8 mouse cellular contexts compared by ENCODE assay signal in the genomic region with DNA sequence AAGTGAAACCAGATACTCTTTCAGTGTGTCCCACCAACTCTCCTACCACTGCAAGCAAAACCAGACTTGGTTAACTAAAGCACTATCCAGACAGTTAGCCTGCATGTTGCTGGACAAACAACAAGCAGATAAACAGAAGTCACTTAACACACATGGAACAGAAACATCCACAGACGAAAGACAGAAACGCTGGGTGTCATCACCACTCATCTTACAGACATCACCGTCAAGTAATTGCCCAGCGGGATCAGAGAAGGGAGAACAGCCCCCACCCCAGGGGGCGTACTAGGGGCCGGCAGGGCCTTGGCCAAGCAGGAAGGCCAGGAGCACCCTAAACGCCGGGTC. TPM values are rescaled to one million over a fixed set of nuclear protein-coding genes. Genes with fewer than 3 reads are reported as not detected.
DNase-seq lines count a peak whose midpoint lies in the region; ATAC-seq and TF ChIP-seq lines count a peak whose summit lies in the region.

No protein-coding gene starts in this region.

- TF ChIP-seq CTCF in kidney, adult 2 months (conservative IDR thresholded peaks at IDR 0.05; ENCODE audit: insufficient read depth, insufficient read length, low read depth, low read length), result no peak
- no peak for TF ChIP-seq CTCF in bone marrow, adult 2 months (IDR thresholded peaks at IDR 0.05; ENCODE audit: control insufficient read depth, insufficient read depth, low read length)

- peak overlapping the region; percentile 89 for H3K9ac ChIP-seq in hindbrain, embryonic 12.5 days
- H3K9ac ChIP-seq in midbrain, embryonic 14.5 days (replicated peaks; ENCODE audit: low read length), result peak overlapping the region; percentile 76

- no peak for ATAC-seq in hindbrain, embryonic 12.5 days (ENCODE audit: low FRiP score)
- no peak for ATAC-seq in midbrain, embryonic 14.5 days (ENCODE audit: low FRiP score, low TSS enrichment)

- peak overlapping the region; percentile 96 for H3K4me3 ChIP-seq in kidney, adult 2 months (ENCODE audit: insufficient read depth, low read depth, low read length)
- peak overlapping the region; percentile 86 for H3K4me3 ChIP-seq in bone marrow, adult 2 months (replicated peaks; ENCODE audit: control insufficient read depth, low read depth, low read length)
- peak overlapping the region; percentile 88 for H3K4me3 ChIP-seq in hindbrain, embryonic 12.5 days
- H3K4me3 ChIP-seq in midbrain, embryonic 14.5 days (replicated peaks; ENCODE audit: low read depth, low read length), result peak overlapping the region; percentile 84

- no peak for DNase-seq in kidney, adult 2 months
- no peak for DNase-seq in kidney, adult 9 months
- DNase-seq in midbrain, embryonic 14.5 days, result no peak
- no peak for DNase-seq in thymus, postnatal 14 days
- DNase-seq in left cerebral cortex, postnatal 14 days (ENCODE audit: low spot score in 2 of 2), result no peak
- DNase-seq in spleen, postnatal 36 days (ENCODE audit: low spot score in 2 of 2), result no peak

- no peak overlapping the region for H3K27ac ChIP-seq in kidney, adult 2 months (ENCODE audit: insufficient read depth, low read depth, low read length)
- peak overlapping the region; percentile 73; the same call in 1 of the 2 replicates for H3K27ac ChIP-seq in bone marrow, adult 2 months (ENCODE audit: control insufficient read depth, insufficient read depth, low read depth, low read length, poor library complexity)
- H3K27ac ChIP-seq in hindbrain, embryonic 12.5 days, result 0 out of 2 replicates have a peak overlapping the region, but pooled peaks have one; percentile 67
- peak overlapping the region; percentile 67; the same call in 1 of the 2 replicates for H3K27ac ChIP-seq in midbrain, embryonic 14.5 days (replicated peaks; ENCODE audit: low read depth, low read length)

- H3K4me1 ChIP-seq in kidney, adult 2 months (ENCODE audit: control insufficient read depth, insufficient read depth, low read length), result peaks cover 4% of the 10 kb centered on the region; the same call in 1 of the 2 replicates
- peaks cover 1% of the 10 kb centered on the region for H3K4me1 ChIP-seq in bone marrow, adult 2 months (ENCODE audit: control insufficient read depth, insufficient read depth, low read length)
- peaks cover 19% of the 10 kb centered on the region for H3K4me1 ChIP-seq in hindbrain, embryonic 12.5 days
- peaks cover 3% of the 10 kb centered on the region; the same call in 1 of the 2 replicates for H3K4me1 ChIP-seq in midbrain, embryonic 14.5 days (ENCODE audit: control insufficient read depth, insufficient read depth, low read length)

- H3K36me3 ChIP-seq in kidney, adult 2 months (ENCODE audit: control insufficient read depth, insufficient read depth, low read length), result peaks cover 2% of the 10 kb centered on the region
- H3K36me3 ChIP-seq in hindbrain, embryonic 12.5 days, result peaks cover 37% of the 10 kb centered on the region
- H3K36me3 ChIP-seq in midbrain, embryonic 14.5 days (ENCODE audit: control insufficient read depth, insufficient read depth, low read length), result peaks cover 28% of the 10 kb centered on the region

- TF ChIP-seq POLR2A in kidney, adult 2 months (IDR thresholded peaks at IDR 0.05; ENCODE audit: low read depth, low read length), result no peak
- TF ChIP-seq POLR2A in bone marrow, adult 2 months (IDR thresholded peaks at IDR 0.05; ENCODE audit: borderline replicate concordance, control insufficient read depth, low read depth, low read length), result no peak

- H3K9me3 ChIP-seq in hindbrain, embryonic 12.5 days (replicated peaks), result no peaks in the 10 kb centered on the region
- H3K9me3 ChIP-seq in midbrain, embryonic 14.5 days (ENCODE audit: control insufficient read depth, low read length), result no peaks in the 10 kb centered on the region; the same call in 1 of the 2 replicates

- no peaks in the 10 kb centered on the region for H3K27me3 ChIP-seq in kidney, adult 2 months (replicated peaks; ENCODE audit: control insufficient read depth, insufficient read depth, low read length)
- no peaks in the 10 kb centered on the region for H3K27me3 ChIP-seq in hindbrain, embryonic 12.5 days
- H3K27me3 ChIP-seq in midbrain, embryonic 14.5 days (ENCODE audit: control insufficient read depth, insufficient read depth, low read length), result no peaks in the 10 kb centered on the region

- under 1% methylated on average over 8 of the region's 8 CpGs for WGBS in kidney, adult 2 months
- under 1% methylated on average over 8 of the region's 8 CpGs for WGBS in bone marrow, adult 2 months
- WGBS in hindbrain, embryonic 12.5 days, result 0% methylated on average over 8 of the region's 8 CpGs
- WGBS in midbrain, embryonic 14.5 days, result 0% methylated on average over 8 of the region's 8 CpGs

- peak overlapping the region; percentile 86 for H3K4me2 ChIP-seq in hindbrain, embryonic 12.5 days (replicated peaks)
- peak overlapping the region; percentile 68 for H3K4me2 ChIP-seq in midbrain, embryonic 14.5 days (ENCODE audit: low read length)

- intact Hi-C loops in left cerebral cortex, postnatal 14 days (cut with DNase I), result no loop called here

RNA-seq across cellular contexts. Expression of a gene that starts 0.5 kb away (rescaled TPM):
- 5.3 and 6.3 TPM in 2 replicates for polyA plus RNA-seq in kidney, adult 2 months (2012; rRNA removed)
- polyA plus RNA-seq in bone marrow, adult 2 months (2011; ENCODE audit: insufficient read depth, insufficient read length, low replicate concordance, missing spikeins), result 4.7 and 9.0 TPM in 2 replicates
- polyA plus RNA-seq in hindbrain, embryonic 12.5 days (2016; fragmentation: Nextera tagmentation; extraction: Ambion mirVana), result 22.5 and 24.2 TPM in 2 replicates
- polyA plus RNA-seq in midbrain, embryonic 14.5 days (2014; fragmentation: Nextera tagmentation; extraction: Ambion mirVana), result 14.1 and 15.7 TPM in 2 replicates
- total RNA-seq in left cerebral cortex, postnatal 14 days (2021), result 10 to 100 TPM; 16.0 to 18.0 TPM

RNA-seq across cellular contexts. Expression of a gene that starts 3.7 kb away (rescaled TPM):
- 52.1 and 78.2 TPM in 2 replicates for polyA plus RNA-seq in kidney, adult 2 months (2012; rRNA removed)
- polyA plus RNA-seq in bone marrow, adult 2 months (2011; ENCODE audit: insufficient read depth, insufficient read length, low replicate concordance, missing spikeins), result 22.8 and 28.3 TPM in 2 replicates
- polyA plus RNA-seq in hindbrain, embryonic 12.5 days (2016; fragmentation: Nextera tagmentation; extraction: Ambion mirVana), result 98.3 and 102 TPM in 2 replicates
- polyA plus RNA-seq in midbrain, embryonic 14.5 days (2014; fragmentation: Nextera tagmentation; extraction: Ambion mirVana), result 101 and 102 TPM in 2 replicates
- total RNA-seq in left cerebral cortex, postnatal 14 days (2021), result 10 to 100 TPM; 30.8 to 33.4 TPM

RNA-seq across cellular contexts. Expression of a gene that starts 31.6 kb away (rescaled TPM):
- polyA plus RNA-seq in kidney, adult 2 months (2012; rRNA removed), result 15.9 and 18.6 TPM in 2 replicates
- polyA plus RNA-seq in bone marrow, adult 2 months (2011; ENCODE audit: insufficient read depth, insufficient read length, low replicate concordance, missing spikeins), result 28.7 and 39.5 TPM in 2 replicates
- polyA plus RNA-seq in hindbrain, embryonic 12.5 days (2016; fragmentation: Nextera tagmentation; extraction: Ambion mirVana), result 1.9 and 2.0 TPM in 2 replicates
- 0.46 and 3.2 TPM in 2 replicates for polyA plus RNA-seq in midbrain, embryonic 14.5 days (2014; fragmentation: Nextera tagmentation; extraction: Ambion mirVana)
- 1 to 10 TPM; 2.1 TPM for total RNA-seq in left cerebral cortex, postnatal 14 days (2021)

RNA-seq across cellular contexts. Expression of a gene that starts 31.6 kb away (rescaled TPM):
- 14.7 and 18.9 TPM in 2 replicates for polyA plus RNA-seq in kidney, adult 2 months (2012; rRNA removed)
- 5.2 and 7.0 TPM in 2 replicates for polyA plus RNA-seq in bone marrow, adult 2 months (2011; ENCODE audit: insufficient read depth, insufficient read length, low replicate concordance, missing spikeins)
- polyA plus RNA-seq in hindbrain, embryonic 12.5 days (2016; fragmentation: Nextera tagmentation; extraction: Ambion mirVana), result 0.87 and 0.96 TPM in 2 replicates
- 0.43 and 1.3 TPM in 2 replicates for polyA plus RNA-seq in midbrain, embryonic 14.5 days (2014; fragmentation: Nextera tagmentation; extraction: Ambion mirVana)
- 1 to 10 TPM; 1.6 to 1.7 TPM for total RNA-seq in left cerebral cortex, postnatal 14 days (2021)
